Comparison of ENCODE assay signal across 9 mouse cellular contexts in genomic region chr2:33642650-33643458, GRCm38 (mm10). TPM values are rescaled to one million over a fixed set of nuclear protein-coding genes. Genes with fewer than 3 reads are reported as not detected.
DNase-seq lines count a peak whose midpoint lies in the region; ATAC-seq lines count a peak whose summit lies in the region.
"Had no signal": no experiment of that assay in that cellular context is flagged by ENCODE, and none has a peak within 500 bp of the region (broad histone marks: within the 10 kb centered on the region; RNA-seq: fewer than 3 reads in every experiment).

No protein-coding gene starts in this region.

- WGBS in heart, embryonic 12.5 days = 1% methylated on average over 42 of the region's 42 CpGs
- 2% methylated on average over 42 of the region's 42 CpGs for WGBS in kidney, embryonic 15.5 days

- no peaks in the 10 kb centered on the region for H3K36me3 ChIP-seq in heart, embryonic 12.5 days
- no peaks in the 10 kb centered on the region for H3K36me3 ChIP-seq in kidney, embryonic 15.5 days
- H3K36me3 ChIP-seq in splenic B cell, adult 2 months (ENCODE audit: control insufficient read depth, insufficient read depth, low read length, poor library complexity, severe bottlenecking) = no peaks in the 10 kb centered on the region

- peak overlapping the region; percentile 28 for H3K4me3 ChIP-seq in heart, embryonic 12.5 days
- peak overlapping the region; percentile 54 for H3K4me3 ChIP-seq in kidney, embryonic 15.5 days (replicated peaks)

- H3K27me3 ChIP-seq in heart, embryonic 12.5 days (replicated peaks) = peaks cover 98% of the 10 kb centered on the region
- peaks cover 100% of the 10 kb centered on the region for H3K27me3 ChIP-seq in kidney, embryonic 15.5 days
- peaks cover 2% of the 10 kb centered on the region; the same call in 1 of the 2 replicates for H3K27me3 ChIP-seq in splenic B cell, adult 2 months (ENCODE audit: control insufficient read depth, insufficient read depth, low read length, poor library complexity, severe bottlenecking)

- peak; percentile 53; the same call in 1 of the 2 replicates for ATAC-seq in erythroblast, adult 5-6 weeks (replicated peaks; ENCODE audit: low FRiP score, poor library complexity, severe bottlenecking)
- ATAC-seq in heart, embryonic 12.5 days (ENCODE audit: insufficient number of reproducible peaks, low FRiP score) = no peak
- peak; percentile 53; the same call in 1 of the 2 replicates for ATAC-seq in kidney, embryonic 15.5 days (replicated peaks; ENCODE audit: low FRiP score)

- H3K4me2 ChIP-seq in heart, embryonic 12.5 days = peak overlapping the region; percentile 56
- peak overlapping the region; percentile 76 for H3K4me2 ChIP-seq in kidney, embryonic 15.5 days

- H3K4me1 ChIP-seq in heart, embryonic 12.5 days (replicated peaks) = peaks cover 30% of the 10 kb centered on the region
- peaks cover 51% of the 10 kb centered on the region for H3K4me1 ChIP-seq in kidney, embryonic 15.5 days

- no peaks in the 10 kb centered on the region for H3K9me3 ChIP-seq in heart, embryonic 12.5 days (replicated peaks)
- no peaks in the 10 kb centered on the region for H3K9me3 ChIP-seq in kidney, embryonic 15.5 days (replicated peaks)

- no peak overlapping the region for H3K27ac ChIP-seq in heart, embryonic 12.5 days (ENCODE audit: poor library complexity, severe bottlenecking)
- H3K27ac ChIP-seq in kidney, embryonic 15.5 days = no peak overlapping the region

- H3K9ac ChIP-seq in heart, embryonic 12.5 days = no peak overlapping the region
- no peak overlapping the region for H3K9ac ChIP-seq in kidney, embryonic 15.5 days

- DNase-seq in layer of hippocampus, adult 11-12 months (ENCODE audit: low spot score) = peak; percentile 53
- DNase-seq in layer of hippocampus, adult 9-10 months (ENCODE audit: low spot score) = no peak
- DNase-seq in liver = peak; percentile 61
- DNase-seq in natural killer cell, adult 2 months (ENCODE audit: low spot score in 2 of 2) = peak; percentile 43 to 60
- peak; percentile 66 for DNase-seq in splenic B cell, adult 2 months (ENCODE audit: low read depth, low spot score)

RNA-seq across cellular contexts. Expression of gene Lmx1b, which starts 2.5 kb away (rescaled TPM):
- total RNA-seq in erythroblast, adult 5-6 weeks (2015; ENCODE audit: low replicate concordance) = not detected in 2 replicates
- not detected in 2 replicates for total RNA-seq in erythroblast, adult 5-6 weeks (2017; ENCODE audit: low replicate concordance)
- 0.04 and 0.06 TPM in 2 replicates for polyA plus RNA-seq in heart, embryonic 12.5 days (2016; fragmentation: Nextera tagmentation; extraction: Ambion mirVana)
- 1.1 and 1.2 TPM in 2 replicates for polyA plus RNA-seq in kidney, embryonic 15.5 days (2015; fragmentation: Nextera tagmentation; extraction: Ambion mirVana)
- polyA plus RNA-seq: stomach, embryonic 14.5 days had no signal
